Mouse (Mus musculus) midbrain, embryonic 11.5 days (tissue): ENCODE measurements around the gene Qprt. TPM values are rescaled to one million over a fixed set of nuclear protein-coding genes. Genes with fewer than 3 reads are reported as not detected.
A peak's percentile ranks its signal among the peaks of the same experiment; 100 is the strongest.

Experiments
- ATAC-seq: fragments of 200-750 bp; cut with Nextera tagmentation; 2 replicates; pipeline ENCODE4 v1.8.0; 2017; ENCODE audit warnings: moderate TSS enrichment, moderate library complexity; ENCODE audit not compliant: low FRiP score
- DNase-seq: peaks from one replicate; pipeline ENCODE4 v3.0.0; 2015; ENCODE audit warnings: low spot score; ENCODE audit errors: missing footprints
- H3K27ac ChIP-seq: fragments of 300-500 bp; sonication (generic); 2 replicates; pipeline ENCODE4 v1.5.1; 2014; ENCODE audit warnings: low read depth, low read length
- H3K27me3 ChIP-seq: fragments of 300-500 bp; sonication (generic); 2 replicates; pipeline ENCODE4 v1.6.1; 2014; ENCODE audit warnings: mild to moderate bottlenecking, low read length, moderate library complexity, mixed read lengths; ENCODE audit not compliant: control insufficient read depth, insufficient read depth
- H3K36me3 ChIP-seq: fragments of 300-500 bp; sonication (generic); 2 replicates; pipeline ENCODE4 v1.6.1; 2014; ENCODE audit warnings: mild to moderate bottlenecking, low read length, moderate library complexity, mixed read lengths; ENCODE audit not compliant: control insufficient read depth, insufficient read depth
- H3K4me1 ChIP-seq: fragments of 300-500 bp; sonication (generic); 2 replicates; pipeline ENCODE4 v1.6.1; 2014; ENCODE audit warnings: low read length; ENCODE audit not compliant: control insufficient read depth, insufficient read depth
- H3K4me2 ChIP-seq: fragments of 300-500 bp; sonication (generic); 2 replicates; pipeline ENCODE4 v1.6.1; 2014; ENCODE audit warnings: mild to moderate bottlenecking, moderate library complexity
- H3K4me3 ChIP-seq: fragments of 300-500 bp; sonication (generic); 2 replicates; pipeline ENCODE4 v1.5.1; 2014; ENCODE audit warnings: low read depth, low read length
- H3K9ac ChIP-seq: fragments of 300-500 bp; sonication (generic); 2 replicates; pipeline ENCODE4 v1.6.1; 2014; ENCODE audit warnings: low read length
- H3K9me3 ChIP-seq: fragments of 300-500 bp; sonication (generic); 2 replicates; pipeline ENCODE4 v1.6.1; 2016; ENCODE audit warnings: low read length; ENCODE audit not compliant: control insufficient read depth
- WGBS: fragments of 180-500 bp; shearing (Covaris S2); extraction: QIAGEN DNeasy Blood & Tissue Kit; methylation state at CpG from one replicate; pipeline ENCODE4 v1.1.7; 2014; 5-methylcytosine and 5-hydroxymethylcytosine counted together
- polyA plus RNA-seq: library from polyadenylated mRNA; unstranded; fragments of >200 nt; fragmentation: Nextera tagmentation; extraction: Ambion mirVana; gene quantifications from 2 replicates; pipeline ENCODE4 v1.2.1, GENCODE M21; 2014

Gene Qprt
- 5.7 and 6.2 TPM in 2 replicates for polyA plus RNA-seq

GRCm38 (mm10) chr7:127121911-127122270, at the start of gene Qprt:
Qprt (minus strand) TSS chr7:127122226.
- 2% methylated on average over 7 of the region's 7 CpGs for WGBS
- Histone ChIP-seq H3K4me1 (peaks cover 6% of the 10 kb centered on the region; the same call in 1 of the 2 replicates), H3K4me2 (peak within 1 kb of the TSS; percentile 37), H3K9me3 (no peaks in the 10 kb centered on the region), H3K36me3 (no peaks in the 10 kb centered on the region), H3K27ac (no peak within 1 kb of the TSS), H3K9ac (peak within 1 kb of the TSS; percentile 36), H3K4me3 (peak within 1 kb of the TSS; percentile 2; the same call in 1 of the 2 replicates), H3K27me3 (no peaks in the 10 kb centered on the region; the same call in 1 of the 2 replicates)
- ATAC-seq (no peak), DNase-seq (no peak)

GRCm38 (mm10) chr7:127166501-127166900, 44.5 kb upstream of the Qprt start:
- no peaks in the 10 kb centered on the region for H3K36me3 ChIP-seq
- WGBS: 92% methylated on average over 5 of the region's 5 CpGs
- no peak overlapping the region for H3K4me2 ChIP-seq

GRCm38 (mm10) chr7:127165607-127166493, 43.8 kb upstream of the Qprt start:
- WGBS: 84% methylated on average over 12 of the region's 12 CpGs
- no peak for ATAC-seq
- H3K9me3 ChIP-seq: no peaks in the 10 kb centered on the region

More at GRCm38 (mm10) chr7:127166501-127166900, 44.5 kb upstream of the Qprt start:
- ATAC-seq: no peak
- H3K4me1 ChIP-seq: no peaks in the 10 kb centered on the region
- H3K27ac ChIP-seq: no peak overlapping the region
- no peaks in the 10 kb centered on the region for H3K9me3 ChIP-seq
- no peak for DNase-seq
- no peak overlapping the region for H3K4me3 ChIP-seq
- H3K9ac ChIP-seq: no peak overlapping the region
- H3K27me3 ChIP-seq: no peaks in the 10 kb centered on the region

GRCm38 (mm10) chr7:127164002-127164401, 42.0 kb upstream of the Qprt start:
- Histone ChIP-seq H3K4me3 (no peak overlapping the region), H3K27ac (no peak overlapping the region), H3K9ac (no peak overlapping the region), H3K4me1 (no peaks in the 10 kb centered on the region), H3K4me2 (no peak overlapping the region), H3K9me3 (no peaks in the 10 kb centered on the region), H3K36me3 (no peaks in the 10 kb centered on the region), H3K27me3 (no peaks in the 10 kb centered on the region)
- WGBS: 82% methylated on average over 4 of the region's 4 CpGs
- no peak for ATAC-seq
- no peak for DNase-seq

More at GRCm38 (mm10) chr7:127165607-127166493, 43.8 kb upstream of the Qprt start:
- Histone ChIP-seq H3K4me3 (no peak overlapping the region), H3K9ac (no peak overlapping the region), H3K36me3 (no peaks in the 10 kb centered on the region), H3K27ac (no peak overlapping the region), H3K4me2 (no peak overlapping the region), H3K4me1 (no peaks in the 10 kb centered on the region), H3K27me3 (no peaks in the 10 kb centered on the region)
- no peak for DNase-seq

- no peak overlapping the region for H3K4me2 ChIP-seq
- no peaks in the 10 kb centered on the region for H3K4me1 ChIP-seq
- no peak overlapping the region for H3K27ac ChIP-seq
- DNase-seq: no peak
- 88% methylated on average over 5 of the region's 5 CpGs for WGBS
- no peaks in the 10 kb centered on the region for H3K27me3 ChIP-seq
- no peaks in the 10 kb centered on the region for H3K9me3 ChIP-seq
- H3K9ac ChIP-seq: no peak overlapping the region
- no peak overlapping the region for H3K4me3 ChIP-seq
- ATAC-seq: no peak
- no peaks in the 10 kb centered on the region for H3K36me3 ChIP-seq
Observed at GRCm38 (mm10) chr7:127162546-127162945, 40.5 kb upstream of the Qprt start.

- Histone ChIP-seq H3K9ac (no peak overlapping the region), H3K4me1 (no peaks in the 10 kb centered on the region), H3K27ac (no peak overlapping the region), H3K9me3 (no peaks in the 10 kb centered on the region), H3K4me2 (no peak overlapping the region), H3K4me3 (no peak overlapping the region), H3K36me3 (no peaks in the 10 kb centered on the region), H3K27me3 (no peaks in the 10 kb centered on the region)
- ATAC-seq: no peak
- WGBS: 85% methylated on average over 4 of the region's 4 CpGs
- no peak for DNase-seq
Observed at GRCm38 (mm10) chr7:127157548-127157947, 35.5 kb upstream of the Qprt start.

GRCm38 (mm10) chr7:127153477-127153876, 31.5 kb upstream of the Qprt start:
- H3K27ac ChIP-seq: no peak overlapping the region
- no peak for DNase-seq
- no peak overlapping the region for H3K4me2 ChIP-seq

GRCm38 (mm10) chr7:127152464-127152863, 30.4 kb upstream of the Qprt start:
- Histone ChIP-seq H3K4me2 (no peak overlapping the region), H3K27ac (no peak overlapping the region), H3K9ac (no peak overlapping the region), H3K4me3 (no peak overlapping the region), H3K9me3 (no peaks in the 10 kb centered on the region), H3K36me3 (no peaks in the 10 kb centered on the region), H3K4me1 (no peaks in the 10 kb centered on the region), H3K27me3 (no peaks in the 10 kb centered on the region)
- ATAC-seq (no peak), DNase-seq (no peak)
- 89% methylated on average over 6 of the region's 6 CpGs for WGBS

More at GRCm38 (mm10) chr7:127153477-127153876, 31.5 kb upstream of the Qprt start:
- no peak for ATAC-seq
- whole genome bisulfite sequencing: 87% methylated on average over 3 of the region's 3 CpGs
- Histone ChIP-seq H3K9ac (no peak overlapping the region), H3K9me3 (no peaks in the 10 kb centered on the region), H3K27me3 (no peaks in the 10 kb centered on the region), H3K4me1 (no peaks in the 10 kb centered on the region), H3K4me3 (no peak overlapping the region), H3K36me3 (no peaks in the 10 kb centered on the region)

GRCm38 (mm10) chr7:127147901-127148300, 25.9 kb upstream of the Qprt start:
- Histone ChIP-seq H3K27ac (no peak overlapping the region), H3K4me3 (no peak overlapping the region), H3K36me3 (no peaks in the 10 kb centered on the region), H3K4me1 (no peaks in the 10 kb centered on the region), H3K9me3 (no peaks in the 10 kb centered on the region), H3K9ac (no peak overlapping the region), H3K4me2 (no peak overlapping the region), H3K27me3 (no peaks in the 10 kb centered on the region)
- WGBS: 86% methylated on average over 3 of the region's 3 CpGs
- DNase-seq (no peak), ATAC-seq (no peak)
